Mouse (Mus musculus): ENCODE data around the gene Ltc4s.

Ltc4s gene

DNA sequence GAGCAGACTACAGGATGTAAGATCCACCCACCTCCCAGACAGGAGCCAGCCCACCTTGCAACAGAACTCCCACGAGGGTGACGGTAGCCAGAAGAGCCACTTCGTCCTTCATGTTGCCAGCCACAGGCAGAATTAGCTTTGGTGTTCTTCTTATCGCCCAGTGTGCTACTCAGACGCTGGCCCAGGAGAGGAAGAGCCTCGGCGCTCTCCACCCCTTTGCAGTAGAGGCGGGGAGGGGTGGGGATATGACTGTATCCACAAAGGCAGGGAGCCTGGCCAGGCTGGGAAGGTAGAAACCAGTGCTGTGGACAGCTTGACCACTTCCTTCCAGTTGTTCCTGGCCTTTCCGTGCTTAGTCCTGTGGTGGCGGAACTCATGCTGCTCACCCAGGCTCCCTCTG, at the start of gene Ltc4s:
Gene Ltc4s, minus strand, starts transcription at position 293 of the 400 bp plus-strand sequence.
- peak; percentile 53 to 56 for DNase-seq (ENCODE audit: low spot score in 2 of 2)

DNA sequence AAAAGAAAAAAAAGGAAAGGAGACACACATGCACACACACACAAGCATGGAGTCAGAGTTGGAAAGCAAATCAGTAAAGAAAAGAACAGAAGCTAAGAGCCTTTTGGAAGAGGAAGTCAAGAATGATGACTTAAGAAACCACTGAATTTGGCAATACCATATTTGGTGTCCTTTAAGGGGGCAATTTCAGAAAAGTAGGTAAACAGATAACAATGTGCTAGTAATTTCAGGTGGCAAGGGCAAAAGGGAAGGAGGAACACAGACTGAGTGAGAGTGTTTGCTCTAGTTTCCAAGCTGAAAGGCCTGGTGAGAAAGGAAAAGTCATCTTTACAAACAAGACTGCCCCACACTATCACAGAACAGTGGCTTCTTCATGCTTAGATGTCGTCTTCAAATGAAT, 48.0 kb upstream of the Ltc4s start:
- DNase-seq (ENCODE audit: low spot score in 2 of 2): no peak

DNA sequence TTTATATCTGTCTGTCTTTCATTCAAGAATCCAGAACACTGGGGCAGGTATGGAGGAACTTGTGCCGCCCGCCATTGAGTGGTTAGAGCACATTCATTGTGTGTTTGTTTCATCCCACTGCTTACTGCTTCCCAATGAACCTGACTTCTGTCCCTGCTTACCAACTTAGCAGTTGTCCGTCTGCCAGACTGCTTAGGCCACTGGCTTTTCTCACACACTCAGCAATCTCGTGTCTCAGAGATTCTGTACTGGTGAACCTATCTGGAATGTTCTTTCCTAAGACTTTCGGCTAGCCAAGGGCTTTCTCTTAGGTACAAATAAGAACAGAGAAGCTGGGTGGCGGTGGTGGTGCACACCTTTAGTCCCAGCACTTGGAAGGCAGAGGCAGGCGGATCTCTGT, 47.3 kb upstream of the Ltc4s start:
- DNase-seq (ENCODE audit: low spot score in 2 of 2): no peak

GRCm38 (mm10) chr11:50285263-50285662, 46.8 kb upstream of the Ltc4s start:
- DNase-seq (ENCODE audit: low spot score in 2 of 2): no peak

DNA sequence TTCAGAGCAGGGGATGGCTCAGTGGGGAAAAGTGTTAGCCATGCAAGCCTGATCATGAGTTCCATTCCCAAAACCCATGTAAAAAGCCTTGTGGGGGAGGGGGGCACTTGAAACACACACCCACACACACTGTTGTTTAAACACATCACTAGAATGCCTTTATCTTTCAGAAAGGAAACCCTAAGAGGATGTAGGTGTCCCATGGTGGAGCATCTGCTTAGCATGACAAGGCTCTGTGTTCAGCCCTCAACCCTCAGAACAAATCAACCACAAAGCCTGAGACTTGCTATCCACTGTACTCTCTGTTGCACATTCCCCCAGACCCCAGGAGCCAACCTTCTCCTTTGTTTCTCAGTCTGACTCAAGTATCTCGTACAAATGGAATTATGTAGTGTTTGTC, 41.6 kb upstream of the Ltc4s start:
- no peak for DNase-seq (ENCODE audit: low spot score in 2 of 2)

DNA sequence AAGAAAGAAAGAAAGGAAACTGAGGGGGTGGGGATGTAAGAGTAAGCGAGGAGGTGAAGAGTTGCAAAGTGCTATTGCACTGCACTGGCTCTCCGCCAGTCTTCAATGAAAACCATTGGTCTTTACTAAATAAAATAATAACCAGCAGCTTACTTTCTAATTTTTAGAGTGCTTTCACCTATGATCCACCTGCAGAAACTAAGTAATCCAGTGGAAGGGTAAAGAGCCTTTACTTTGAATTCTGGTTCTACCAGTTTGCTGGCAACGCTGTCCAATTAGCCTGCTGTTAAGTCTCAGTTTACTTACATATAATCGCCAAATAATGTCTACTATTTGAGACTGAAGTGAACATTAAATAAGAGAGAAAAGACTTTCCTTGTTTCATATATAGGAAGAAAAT, 40.6 kb upstream of the Ltc4s start:
- no peak for DNase-seq (ENCODE audit: low spot score in 2 of 2)

DNA sequence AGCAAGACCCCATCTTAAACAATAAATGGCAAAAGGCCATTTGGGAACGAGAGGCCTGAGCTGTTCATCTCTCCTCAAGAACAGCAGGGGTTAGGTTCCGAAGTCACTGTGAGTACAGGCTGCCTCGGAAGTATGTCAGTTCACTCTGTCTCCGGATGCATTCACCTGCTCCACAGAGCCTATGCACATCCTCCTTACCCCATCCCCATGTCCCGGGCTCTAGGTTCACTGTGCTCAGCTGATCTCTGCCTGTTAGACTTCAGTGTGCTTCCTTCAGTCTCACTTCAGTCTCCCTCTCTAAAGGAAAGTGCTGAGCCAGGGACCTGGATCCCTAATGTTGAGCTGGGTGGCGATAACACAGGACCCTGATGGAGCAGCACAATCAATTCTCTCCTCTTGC, 39.3 kb upstream of the Ltc4s start:
- DNase-seq (ENCODE audit: low spot score in 2 of 2): no peak

DNA sequence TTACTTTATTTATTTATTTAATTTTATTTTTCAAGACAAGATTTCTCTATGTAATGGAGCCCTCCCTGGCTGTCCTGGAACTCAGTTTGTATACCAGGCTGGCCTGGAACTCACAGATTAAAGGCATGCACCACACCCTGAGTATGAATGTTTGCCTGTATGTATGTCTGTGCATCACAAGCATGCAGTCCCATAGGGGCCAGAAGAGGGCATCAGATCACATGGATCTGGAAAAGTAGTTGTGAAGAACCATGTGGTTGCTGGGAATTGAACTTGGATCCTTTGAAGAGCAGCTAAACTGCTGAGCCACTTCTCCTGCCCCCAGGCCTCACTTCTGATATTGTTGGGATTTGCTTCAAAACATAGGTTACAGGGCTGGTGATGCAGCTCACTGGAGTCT, 38.6 kb upstream of the Ltc4s start:
- DNase-seq (ENCODE audit: low spot score in 2 of 2): no peak

DNA sequence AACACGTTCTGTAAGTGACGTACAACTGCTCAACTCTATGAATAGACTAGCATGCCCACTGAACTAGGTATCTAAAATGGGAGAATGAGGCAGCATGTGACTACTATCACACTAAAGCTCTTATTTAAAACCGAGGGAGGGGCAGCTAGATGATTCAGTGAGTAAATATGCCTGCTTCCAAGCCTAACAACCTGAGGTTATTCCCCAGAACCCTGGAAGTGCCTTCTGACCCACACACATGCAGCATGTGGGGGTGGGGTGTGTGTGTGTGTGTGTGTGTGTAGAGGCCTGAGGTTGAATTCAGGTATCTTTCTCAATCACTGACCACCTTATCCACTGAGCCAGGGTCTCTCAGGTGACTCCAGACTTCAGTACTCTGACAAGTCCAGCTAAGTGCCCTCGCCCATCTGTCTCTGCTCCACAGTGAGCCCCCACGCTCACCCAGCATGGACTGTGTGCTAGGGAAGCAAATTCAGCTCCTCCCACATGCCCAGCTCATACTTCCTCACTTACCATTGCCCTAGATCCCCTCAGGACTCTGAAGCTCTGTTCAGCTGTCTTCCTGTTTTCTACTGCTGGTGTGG, 37.2 kb upstream of the Ltc4s start:
- DNase-seq (ENCODE audit: low spot score in 2 of 2): peak in 1 of 2 experiments; percentile 38

DNA sequence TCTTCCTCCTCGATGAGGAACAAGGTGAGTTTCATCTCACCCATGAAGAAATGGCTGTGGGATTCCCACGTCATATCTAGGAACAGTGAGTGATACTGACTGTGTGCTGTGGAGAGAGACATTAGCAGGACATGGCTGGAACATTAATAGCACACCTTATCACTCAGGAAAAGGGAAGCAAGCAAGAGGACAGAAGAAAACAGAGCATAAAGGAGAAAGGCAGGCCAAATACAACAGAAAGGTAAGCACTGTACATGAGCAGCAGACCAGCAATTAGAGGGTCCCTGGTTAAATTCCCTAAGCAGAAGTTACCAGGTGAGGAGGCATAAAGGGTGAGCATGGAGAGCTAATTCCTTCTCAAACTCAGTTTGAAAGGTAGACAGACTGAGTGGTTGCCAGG, 36.7 kb upstream of the Ltc4s start:
- peak in 1 of 2 experiments; percentile 9 for DNase-seq (ENCODE audit: low spot score in 2 of 2)

DNA sequence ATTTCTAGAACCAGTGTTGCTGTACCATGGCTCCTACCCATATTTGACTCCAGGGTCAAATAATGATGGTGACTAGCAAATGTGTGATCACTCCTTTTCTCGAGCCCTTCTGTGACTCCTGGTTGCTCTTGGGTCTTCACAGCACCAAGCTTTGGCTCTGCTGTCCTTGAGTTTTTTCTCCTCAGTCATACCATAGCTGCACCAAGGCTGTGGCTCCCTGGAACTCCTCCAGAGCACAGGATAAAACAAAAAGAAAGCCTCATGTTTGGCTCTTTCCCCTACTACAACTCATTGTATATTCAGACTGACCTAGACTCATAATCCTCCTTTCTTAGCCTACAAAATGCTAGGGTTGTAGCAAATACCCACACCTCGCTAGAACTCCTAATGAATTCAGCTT, 34.4 kb upstream of the Ltc4s start:
- DNase-seq (ENCODE audit: low spot score in 2 of 2): peak in 1 of 2 experiments; percentile 13

DNA sequence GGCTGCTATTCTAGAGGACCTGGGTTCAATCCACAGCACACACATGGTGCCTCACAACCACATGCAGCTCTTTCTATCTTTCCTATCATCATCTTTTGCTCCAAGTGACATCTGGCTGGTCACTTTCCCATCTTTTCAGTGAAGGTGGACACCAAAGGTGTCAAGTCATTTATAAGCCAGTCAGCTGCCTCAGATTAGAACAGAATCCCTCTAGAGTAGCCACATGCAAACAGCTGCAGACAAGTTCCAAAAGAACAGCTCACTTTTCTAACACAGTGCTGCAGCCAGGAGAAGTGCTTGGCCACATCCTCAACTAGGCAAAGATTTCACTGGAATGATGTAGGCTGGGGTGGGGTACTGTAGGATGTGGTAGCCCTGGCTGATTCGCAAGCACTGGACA, 31.5 kb upstream of the Ltc4s start:
- no peak for DNase-seq (ENCODE audit: low spot score in 2 of 2)

GRCm38 (mm10) chr11:50269163-50269562, 30.7 kb upstream of the Ltc4s start:
- DNase-seq (ENCODE audit: low spot score in 2 of 2): no peak

- no peak for DNase-seq (ENCODE audit: low spot score in 2 of 2)
These were observed 28.6 kb upstream of the Ltc4s start for GRCm38 (mm10) chr11:50266997-50267396.

DNA sequence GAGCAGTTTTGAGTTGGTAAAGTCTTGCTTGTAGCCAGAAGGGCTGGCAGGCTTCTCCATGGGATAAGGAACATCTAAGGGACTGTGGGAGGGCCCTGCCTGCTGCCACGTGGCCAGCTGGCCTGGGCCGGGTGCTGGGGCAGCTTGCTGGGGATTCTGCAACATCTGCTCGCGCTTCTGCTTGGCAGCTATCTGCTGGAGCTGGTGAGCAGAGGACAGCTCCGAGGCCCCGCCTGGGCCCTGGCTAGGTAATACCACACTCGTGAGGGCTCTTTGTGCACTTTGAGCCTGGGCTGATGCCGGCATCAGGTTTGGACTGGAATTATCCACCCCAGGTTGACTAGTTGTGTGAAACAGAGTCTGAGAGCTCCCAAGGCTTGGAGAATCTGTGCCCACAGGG, 27.5 kb upstream of the Ltc4s start:
- no peak for DNase-seq (ENCODE audit: low spot score in 2 of 2)

GRCm38 (mm10) chr11:50263198-50263597, 24.8 kb upstream of the Ltc4s start:
- DNase-seq (ENCODE audit: low spot score in 2 of 2): no peak

DNA sequence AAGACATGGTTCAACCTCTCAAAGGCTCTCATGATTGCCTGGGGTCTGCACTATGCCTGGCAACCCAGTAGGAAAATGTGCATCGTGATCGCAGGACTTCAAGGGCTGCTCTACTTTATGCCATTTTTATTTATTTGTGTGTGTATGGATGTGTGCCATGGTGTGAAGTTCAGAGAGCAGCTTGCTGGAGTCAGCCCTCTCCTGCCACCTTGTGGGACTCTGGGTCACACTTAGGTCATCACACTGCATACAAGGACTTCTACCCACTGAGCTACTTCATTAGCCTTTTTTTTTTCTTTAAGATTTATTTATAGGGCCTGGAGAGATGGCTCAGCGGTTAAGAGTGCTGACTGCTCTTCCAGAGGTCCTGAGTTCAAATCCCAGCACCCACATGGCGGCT, 23.6 kb upstream of the Ltc4s start:
- DNase-seq (ENCODE audit: low spot score in 2 of 2): no peak

- DNase-seq (ENCODE audit: low spot score in 2 of 2): no peak
These were observed 19.9 kb upstream of the Ltc4s start for GRCm38 (mm10) chr11:50258310-50258709.

DNA sequence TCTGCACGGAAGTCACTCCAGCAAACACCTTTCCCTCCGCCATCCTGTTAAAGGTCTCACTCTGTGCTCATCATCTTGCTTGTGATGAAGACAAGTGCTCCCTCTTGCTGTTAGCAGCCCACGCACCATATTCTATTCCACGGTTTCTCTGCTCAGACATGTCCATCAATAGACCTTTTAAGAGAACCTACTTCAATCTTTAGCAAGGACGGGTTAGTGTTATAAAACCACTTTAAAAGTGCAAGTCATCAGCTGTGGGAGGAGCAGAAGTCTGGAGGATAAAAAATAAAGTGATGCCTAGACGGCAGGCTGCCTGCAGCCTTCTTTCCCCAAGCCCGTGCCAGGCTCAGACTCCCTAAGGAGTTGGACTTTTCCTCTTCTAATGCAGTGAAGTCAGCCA, 18.2 kb upstream of the Ltc4s start:
- no peak for DNase-seq (ENCODE audit: low spot score in 2 of 2)

DNA sequence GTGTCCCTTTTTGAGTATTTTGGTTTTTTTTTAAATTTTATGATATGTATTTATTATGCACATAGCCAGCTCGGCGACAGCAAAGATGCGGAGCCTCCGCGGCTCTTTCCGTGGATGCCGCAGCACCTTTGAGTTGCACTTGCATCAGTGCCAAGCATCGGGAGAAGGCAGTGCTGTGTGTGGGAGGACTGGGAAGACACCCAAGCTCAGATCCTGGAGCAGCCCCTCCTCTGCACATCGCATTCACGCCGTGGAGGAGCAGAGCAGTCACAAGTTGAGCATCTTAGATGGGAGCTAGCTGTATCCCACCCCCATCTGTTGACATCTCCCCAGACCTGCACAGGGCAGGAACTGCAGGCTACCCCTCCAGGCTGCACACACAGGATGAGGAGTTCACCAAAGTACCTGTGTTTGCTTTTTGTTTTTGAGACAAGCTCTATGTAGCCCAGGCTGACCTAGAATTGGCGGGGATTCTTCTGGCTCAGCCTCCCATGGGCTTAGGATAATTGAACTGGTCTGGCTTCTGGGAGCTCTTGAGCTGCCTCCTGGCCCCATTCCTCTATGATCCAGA, 15.7 kb upstream of the Ltc4s start:
- peak; percentile 91 to 93 for DNase-seq (ENCODE audit: low spot score in 2 of 2)

- no peak for DNase-seq (ENCODE audit: low spot score in 2 of 2)
These were observed 15.0 kb upstream of the Ltc4s start for GRCm38 (mm10) chr11:50253393-50253792.

GRCm38 (mm10) chr11:50252684-50253265, 14.4 kb upstream of the Ltc4s start:
- no peak for DNase-seq (ENCODE audit: low spot score in 2 of 2)

DNA sequence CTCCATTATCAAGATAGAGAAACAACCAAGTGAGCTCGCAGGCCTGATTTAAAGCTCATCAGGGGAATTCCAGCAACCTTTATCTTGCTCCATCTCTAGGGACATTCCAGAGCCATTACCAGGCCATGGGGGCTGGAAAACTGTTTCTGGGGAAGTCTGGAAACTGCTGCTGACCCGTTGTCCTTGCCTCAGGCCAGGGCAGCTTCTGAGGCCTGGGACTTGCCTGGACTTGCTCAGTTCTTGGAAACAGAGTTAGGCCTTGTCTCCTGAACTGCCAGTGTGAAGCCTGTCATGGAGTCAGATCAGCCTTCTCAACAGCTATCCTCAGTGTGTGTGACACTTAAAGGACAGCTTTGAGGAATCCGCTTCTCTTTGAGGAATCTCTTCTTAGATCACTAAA, 13.8 kb upstream of the Ltc4s start:
- no peak for DNase-seq (ENCODE audit: low spot score in 2 of 2)
